Mouse (Mus musculus): Measurements from ENCODE around the gene 9130213A22Rik.

Gene 9130213A22Rik

GRCm38 (mm10) chr11:69106842-69107241 is 15.5 kb downstream of the 9130213A22Rik start:
- no peak for DNase-seq (ENCODE audit: extremely low read depth, low read depth)

GRCm38 (mm10) chr11:69106299-69106698 is 16.1 kb downstream of the 9130213A22Rik start:
- no peak for DNase-seq (ENCODE audit: extremely low read depth, low read depth)

DNA sequence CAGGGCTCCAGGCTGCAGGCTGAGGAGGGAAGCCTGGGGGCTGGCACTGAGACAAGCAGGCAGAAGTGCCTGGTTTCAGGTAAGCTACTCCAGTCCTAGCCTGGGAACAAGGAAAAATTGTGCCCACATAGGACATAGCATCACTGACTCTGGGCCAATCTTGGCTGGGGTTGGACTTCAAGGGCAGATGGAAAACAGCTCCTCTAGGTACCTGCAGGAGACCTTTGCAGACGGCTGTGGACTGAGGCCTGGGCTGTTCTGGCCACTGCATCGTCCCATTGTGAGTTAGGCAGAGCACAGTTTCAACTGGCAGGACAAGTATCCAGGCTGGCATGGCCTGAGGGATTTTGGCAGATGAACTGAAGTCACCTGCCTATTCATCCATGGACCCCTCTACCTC is 16.6 kb downstream of the 9130213A22Rik start:
- no peak for DNase-seq (ENCODE audit: extremely low read depth, low read depth)

DNA sequence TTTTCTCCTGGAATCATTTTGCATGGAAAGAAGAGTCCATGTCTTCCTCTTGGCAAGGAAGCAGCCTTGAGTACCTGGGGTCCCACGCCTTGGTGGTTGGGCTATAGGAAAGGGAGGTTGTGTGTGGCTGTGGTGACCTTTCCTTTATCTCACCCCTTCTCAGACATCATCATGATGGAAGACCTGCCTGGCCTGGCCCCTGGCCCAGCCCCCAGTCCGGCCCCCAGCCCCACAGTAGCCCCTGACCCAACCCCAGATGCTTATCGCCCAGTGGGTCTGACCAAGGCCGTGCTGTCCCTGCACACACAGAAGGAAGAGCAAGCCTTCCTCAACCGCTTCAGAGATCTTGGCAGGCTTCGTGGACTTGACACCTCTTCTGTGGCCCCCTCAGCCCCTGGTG is 17.2 kb downstream of the 9130213A22Rik start:
- no peak for DNase-seq (ENCODE audit: extremely low read depth, low read depth)

DNA sequence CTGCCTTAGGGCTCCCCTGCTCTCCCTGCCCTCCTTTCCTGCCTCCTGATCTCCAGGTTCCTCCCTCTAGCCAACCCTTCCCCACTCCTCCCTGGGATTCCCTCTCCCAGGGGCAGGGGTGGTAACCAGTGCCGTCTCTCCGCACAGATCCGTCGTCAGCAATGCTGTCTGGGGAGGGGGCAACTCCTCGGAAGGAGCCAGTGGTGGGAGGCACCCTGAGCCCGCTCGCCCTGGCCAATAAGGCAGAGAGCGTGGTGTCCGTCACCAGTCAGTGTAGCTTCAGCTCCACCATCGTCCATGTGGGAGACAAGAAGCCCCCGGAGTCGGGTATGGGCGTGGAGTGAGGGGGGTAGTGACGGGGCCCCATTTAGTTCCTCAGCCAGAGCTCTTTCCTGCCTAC is 17.9 kb downstream of the 9130213A22Rik start:
- no peak for DNase-seq (ENCODE audit: extremely low read depth, low read depth)

DNA sequence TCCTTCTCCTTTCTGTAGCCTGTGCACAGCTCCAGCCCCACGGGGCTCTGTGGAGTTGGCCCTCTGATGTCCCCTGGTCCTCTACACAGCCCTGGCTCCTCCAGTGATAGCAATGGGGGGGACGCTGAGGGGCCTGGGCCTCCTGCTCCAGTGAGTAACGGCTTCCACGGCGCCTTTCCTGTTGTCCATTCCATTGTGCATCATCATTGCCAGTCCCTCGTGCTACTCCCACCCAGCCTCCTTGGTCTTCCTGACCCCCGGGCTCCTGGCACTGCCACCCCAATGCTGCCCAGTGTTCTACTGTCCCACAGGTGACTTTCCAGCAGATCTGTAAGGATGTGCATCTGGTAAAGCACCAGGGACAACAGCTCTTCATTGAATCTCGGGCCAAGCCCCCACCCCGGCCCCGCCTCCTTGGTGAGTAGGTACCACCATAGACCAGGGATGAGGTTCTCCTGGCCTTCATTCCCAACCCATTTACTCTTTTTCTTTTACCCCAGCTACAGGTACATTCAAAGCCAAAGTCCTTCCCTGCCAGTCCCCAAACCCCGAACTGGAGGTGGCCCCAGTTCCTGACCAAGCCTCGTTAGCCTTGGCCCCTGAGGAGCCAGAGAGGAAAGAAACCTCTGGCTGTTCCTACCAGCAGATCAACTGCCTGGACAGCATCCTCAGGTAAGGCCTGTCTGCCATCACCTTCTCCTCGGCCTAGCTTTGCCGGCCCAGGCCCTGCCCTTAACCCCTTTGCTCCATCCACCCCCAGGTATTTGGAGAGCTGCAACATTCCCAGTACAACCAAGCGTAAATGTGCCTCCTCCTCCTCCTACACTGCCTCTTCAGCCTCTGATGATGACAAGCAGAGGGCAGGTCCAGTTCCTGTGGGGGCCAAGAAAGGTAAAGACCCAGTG is 18.6 kb downstream of the 9130213A22Rik start:
- DNase-seq (ENCODE audit: extremely low read depth, low read depth), result no peak

- DNase-seq (ENCODE audit: extremely low read depth, low read depth), result no peak
Measured at GRCm38 (mm10) chr11:69103121-69103520, 19.3 kb downstream of the 9130213A22Rik start.

DNA sequence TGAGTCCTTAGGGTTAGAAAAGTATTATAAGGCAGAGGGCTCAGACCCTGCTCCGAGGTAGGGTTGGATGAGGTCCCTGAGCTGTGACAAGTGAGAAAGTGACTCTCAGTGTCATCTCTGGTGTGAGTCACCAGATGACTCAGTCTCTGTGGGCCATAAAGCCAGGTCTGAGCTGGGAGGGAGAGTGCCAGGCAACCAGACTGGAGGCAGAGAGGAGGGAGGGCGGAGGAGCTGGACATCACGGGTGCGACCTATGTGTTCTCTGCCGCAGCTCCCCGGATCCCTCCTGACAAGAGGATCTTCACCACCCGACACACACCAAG is 20.0 kb downstream of the 9130213A22Rik start:
- no peak for DNase-seq (ENCODE audit: extremely low read depth, low read depth)

DNA sequence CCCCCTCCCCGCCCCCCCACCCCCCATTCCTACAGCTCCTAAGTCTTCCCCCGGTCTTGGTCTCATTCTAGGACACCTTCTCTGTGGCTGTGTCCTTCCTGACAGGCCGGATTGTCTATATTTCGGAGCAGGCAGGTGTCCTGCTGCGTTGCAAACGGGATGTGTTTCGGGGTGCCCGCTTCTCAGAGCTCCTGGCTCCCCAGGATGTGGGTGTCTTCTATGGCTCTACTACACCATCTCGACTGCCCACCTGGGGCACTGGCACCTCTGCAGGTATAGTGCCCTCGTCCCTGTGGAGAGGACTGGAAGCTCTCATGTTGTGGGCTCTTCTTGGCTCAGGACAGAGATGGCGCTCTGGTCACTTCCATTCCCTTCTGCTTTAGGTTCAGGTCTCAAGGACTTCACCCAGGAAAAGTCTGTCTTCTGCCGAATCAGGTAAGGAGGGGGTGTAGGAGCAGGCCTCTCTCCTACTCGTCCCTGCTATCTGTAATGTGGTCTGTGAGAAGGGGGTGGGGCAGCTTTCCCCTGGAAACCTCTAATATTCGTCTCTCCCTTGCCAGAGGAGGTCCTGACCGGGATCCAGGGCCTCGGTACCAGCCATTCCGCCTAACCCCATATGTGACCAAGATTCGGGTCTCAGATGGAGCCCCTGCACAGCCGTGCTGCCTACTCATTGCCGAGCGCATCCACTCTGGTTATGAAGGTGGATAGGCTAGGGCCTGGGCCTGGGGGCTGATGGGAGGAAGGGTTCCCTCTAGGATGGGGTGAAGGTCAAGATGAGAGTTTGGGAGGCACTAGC is 20.6 kb downstream of the 9130213A22Rik start:
- DNase-seq (ENCODE audit: extremely low read depth, low read depth), result no peak

GRCm38 (mm10) chr11:69100639-69101360 is 21.6 kb downstream of the 9130213A22Rik start:
- no peak for DNase-seq (ENCODE audit: extremely low read depth, low read depth)

DNA sequence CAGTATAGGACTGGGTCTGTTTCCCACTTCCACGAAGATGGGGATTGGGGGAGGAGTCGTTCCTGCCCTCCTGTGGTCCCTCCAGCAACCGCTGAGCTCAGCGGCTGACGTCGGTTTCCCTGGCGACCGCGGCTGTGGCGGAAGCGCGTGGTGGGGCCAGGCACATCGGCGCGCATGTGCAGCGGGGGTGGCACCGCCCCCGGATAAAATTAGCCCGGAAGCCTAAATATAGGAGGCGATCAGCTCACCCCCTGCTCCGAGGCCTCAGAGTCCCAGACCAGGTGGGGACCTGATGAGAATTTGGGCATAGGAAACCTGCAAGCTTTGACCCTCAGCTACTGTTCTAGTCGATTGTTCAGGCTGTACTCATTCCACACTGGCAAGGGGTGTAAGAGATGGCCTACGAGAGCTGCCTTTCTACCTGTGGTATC is 22.5 kb downstream of the 9130213A22Rik start:
- DNase-seq (ENCODE audit: extremely low read depth, low read depth), result peak; percentile 68

GRCm38 (mm10) chr11:69099177-69099914 is 23.0 kb downstream of the 9130213A22Rik start:
- no peak for DNase-seq (ENCODE audit: extremely low read depth, low read depth)

- peak; percentile 90 for DNase-seq (ENCODE audit: extremely low read depth, low read depth)
Measured at GRCm38 (mm10) chr11:69098762-69099091, 23.7 kb downstream of the 9130213A22Rik start.

DNA sequence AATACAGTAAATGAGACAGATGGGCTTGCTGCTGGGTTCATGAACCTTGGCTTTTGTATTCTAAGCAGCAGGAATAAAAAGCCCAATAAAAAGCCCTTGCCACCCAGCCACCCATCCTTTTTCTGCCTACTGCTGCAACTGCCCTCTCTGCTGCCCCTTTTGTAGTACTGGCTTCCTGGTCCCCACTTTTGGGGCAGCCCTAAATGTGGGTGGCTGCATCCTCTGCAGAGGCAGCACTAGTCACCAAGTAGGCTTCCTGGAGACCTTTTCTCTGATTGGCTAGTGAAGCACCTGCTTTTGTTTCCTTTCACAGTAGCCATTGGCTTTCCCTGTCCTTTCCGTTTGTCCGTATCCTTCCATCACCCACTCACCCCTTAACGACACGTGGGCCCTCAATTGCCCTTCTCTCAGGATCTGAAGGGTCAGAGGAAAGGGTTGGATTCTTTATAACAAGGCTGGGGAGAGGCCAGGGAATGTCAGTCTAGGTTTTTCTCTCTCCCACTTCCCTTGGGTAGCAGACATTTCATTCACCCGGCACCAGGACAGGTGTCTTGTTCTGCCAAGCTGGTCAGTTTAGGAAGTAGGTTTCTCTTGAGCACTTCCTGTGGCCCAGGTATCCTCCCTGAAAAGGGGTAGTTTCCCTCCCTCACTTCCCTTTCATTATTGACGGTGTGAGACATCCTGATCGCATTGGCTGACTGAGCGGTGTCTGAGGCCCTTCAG is 24.2 kb downstream of the 9130213A22Rik start:
- DNase-seq (ENCODE audit: extremely low read depth, low read depth), result no peak

DNA sequence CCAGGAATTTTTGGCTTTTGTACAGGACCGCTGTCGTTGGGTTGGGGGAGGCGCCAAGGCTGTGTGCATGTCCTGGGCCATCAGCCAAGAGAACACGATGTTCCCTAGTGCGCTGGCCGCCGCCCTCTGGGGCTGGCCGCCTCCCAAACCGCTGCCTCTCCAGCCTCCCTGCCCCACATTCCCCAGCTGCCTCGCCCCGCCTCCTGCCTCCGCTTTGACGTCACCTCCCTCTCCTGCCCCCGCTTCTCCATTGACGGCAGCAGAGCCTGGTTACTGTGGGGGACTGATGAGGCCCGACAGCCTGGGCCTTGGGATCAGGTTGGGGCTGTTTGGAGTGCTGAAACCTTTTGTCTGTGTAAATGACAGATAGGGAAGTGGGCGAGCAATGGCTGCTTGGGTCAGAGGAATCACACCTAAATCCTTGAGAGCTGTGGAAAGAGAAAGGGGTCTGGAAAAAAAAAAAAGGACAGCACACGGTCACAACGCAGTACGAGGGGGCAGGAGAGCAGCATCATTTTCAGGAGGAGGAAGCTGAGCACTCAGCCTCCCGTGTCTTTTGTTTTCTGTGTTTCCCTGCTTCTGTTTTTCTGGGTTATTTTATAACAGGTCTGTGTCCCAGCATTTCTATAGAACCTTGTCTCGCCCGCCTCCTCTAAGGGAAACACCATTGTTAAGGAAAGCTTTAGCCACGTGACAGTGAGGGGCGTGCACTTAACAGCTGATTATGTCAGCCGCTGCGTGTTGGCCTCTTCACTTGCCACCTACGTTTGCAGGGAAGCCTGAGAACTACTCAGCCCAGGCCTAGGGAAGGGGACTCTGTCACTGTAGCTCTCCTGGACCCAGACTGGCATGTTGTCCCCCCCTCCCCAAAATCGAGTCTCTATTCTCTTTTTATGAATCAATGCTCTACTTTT is 25.1 kb downstream of the 9130213A22Rik start:
- DNase-seq (ENCODE audit: extremely low read depth, low read depth), result peak; percentile 87

- DNase-seq (ENCODE audit: extremely low read depth, low read depth), result no peak
Measured at GRCm38 (mm10) chr11:69096360-69096986, 25.9 kb downstream of the 9130213A22Rik start.

DNA sequence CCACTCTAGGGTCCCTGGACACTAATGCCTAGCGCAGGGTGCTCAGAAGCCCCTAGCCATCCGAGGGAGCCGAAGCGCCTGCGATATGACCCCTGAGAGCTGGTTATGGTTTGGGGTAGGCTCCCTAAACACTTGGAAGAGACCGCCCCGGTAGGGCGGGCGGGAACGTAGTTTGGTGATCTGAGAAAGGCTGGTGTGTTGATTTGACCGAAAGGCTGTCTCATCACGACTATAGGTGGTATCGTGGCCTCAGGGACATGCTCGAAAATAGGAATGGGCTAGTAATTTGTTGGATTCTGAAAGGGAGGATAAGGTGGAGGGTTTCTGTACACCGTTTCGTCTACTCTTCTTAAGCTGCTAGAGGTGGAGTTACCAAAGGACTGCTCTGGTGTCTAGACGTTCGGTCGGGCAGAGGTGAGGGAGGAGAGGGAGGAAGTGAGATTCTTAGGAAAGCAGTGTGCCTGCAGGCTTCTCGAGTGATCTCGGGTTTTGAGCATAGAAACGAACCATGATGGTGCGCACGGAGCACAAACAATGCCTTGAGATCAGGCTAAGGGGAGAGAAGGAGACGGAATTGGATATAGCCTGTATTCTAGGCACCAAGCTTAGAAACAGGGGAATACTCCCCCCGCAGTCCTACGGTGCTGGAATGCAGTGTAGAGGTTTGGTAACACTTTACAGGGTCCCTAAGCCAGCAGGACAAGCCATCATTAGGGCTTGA is 26.7 kb downstream of the 9130213A22Rik start:
- DNase-seq (ENCODE audit: extremely low read depth, low read depth), result peak; percentile 40

DNA sequence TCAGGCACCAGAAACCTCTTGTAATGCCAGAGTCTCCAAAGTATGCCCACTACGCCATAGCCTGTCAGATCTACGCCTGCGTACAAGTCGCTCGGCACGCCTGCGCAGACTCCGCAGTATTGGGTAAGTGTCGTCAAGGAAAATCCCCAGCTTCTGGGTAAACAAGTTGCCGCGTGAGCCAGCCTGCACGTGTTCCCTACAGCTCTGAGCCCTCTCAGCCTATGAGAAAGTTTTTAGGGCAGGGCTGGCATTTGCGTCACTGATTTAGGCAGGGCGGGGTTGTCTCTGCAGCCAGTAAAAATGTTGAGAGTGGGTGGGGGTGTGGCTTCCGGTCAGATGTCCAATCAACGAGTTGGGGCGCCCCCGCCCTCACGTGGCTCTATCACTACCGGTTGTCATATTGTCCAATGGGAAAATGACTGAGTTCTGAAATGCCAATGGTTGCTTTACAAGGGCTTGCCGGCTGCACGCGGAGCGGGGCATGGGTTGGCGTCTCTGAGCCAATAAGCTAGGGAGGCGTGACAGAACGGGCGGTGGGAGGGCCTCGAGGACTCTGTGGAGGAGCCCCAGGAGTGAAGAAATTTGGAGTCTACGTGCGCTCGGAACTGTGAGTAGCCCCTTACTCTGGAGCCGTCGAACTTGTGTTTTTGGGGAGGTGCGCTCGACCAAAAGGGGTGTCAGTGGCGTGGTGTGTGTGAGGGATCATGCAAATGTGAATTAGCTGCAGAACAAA is 27.5 kb downstream of the 9130213A22Rik start, which contains the start of gene Per1:
TSS of gene Per1 (plus strand) at position 521 of the 733 bp plus-strand sequence.
- DNase-seq (ENCODE audit: extremely low read depth, low read depth), result peak; percentile 99
